Mouse (Mus musculus): ENCODE data around the gene Rnf114.

DNA sequence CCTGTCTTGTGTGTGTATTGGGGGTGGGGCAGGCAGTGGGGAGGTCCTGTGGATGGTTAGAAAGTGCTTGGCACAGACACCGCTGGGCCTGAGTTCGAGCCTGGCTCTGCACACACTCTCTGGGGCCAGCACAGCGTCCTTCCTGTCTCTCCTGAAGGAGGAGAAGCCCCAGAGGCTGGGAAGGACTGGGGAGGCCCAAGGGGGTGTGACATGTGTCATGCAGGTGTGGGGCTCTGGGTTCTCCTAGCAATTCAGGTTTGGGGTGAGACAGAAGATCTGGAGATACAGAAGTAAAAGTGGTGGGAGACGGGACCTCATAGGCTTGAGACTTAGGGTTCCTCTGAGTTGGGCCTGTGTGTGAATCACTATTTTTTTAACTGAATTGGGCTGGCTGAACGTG is 70.6 kb downstream of the Rnf114 start:
- TF ChIP-seq CTCF (IDR thresholded peaks at IDR 0.05; ENCODE audit: low read depth) (no peak), EP300 (IDR thresholded peaks at IDR 0.05; ENCODE audit: low read depth) (no peak)
